Comparison of ENCODE assay signal across 10 mouse cellular contexts in genomic region chr17:45752678-45753077, GRCm38 (mm10). TPM values are rescaled to one million over a fixed set of nuclear protein-coding genes. Genes with fewer than 3 reads are reported as not detected.
DNase-seq lines count a peak whose midpoint lies in the region; ATAC-seq lines count a peak whose summit lies in the region.
"Had no signal": no experiment of that assay in that cellular context is flagged by ENCODE, and none has a peak within 500 bp of the region (broad histone marks: within the 10 kb centered on the region; RNA-seq: fewer than 3 reads in every experiment).

No protein-coding gene starts in this region.

- no peak overlapping the region for H3K27ac ChIP-seq in hindbrain, embryonic 11.5 days (ENCODE audit: low read depth, low read length)
- H3K27ac ChIP-seq in hindbrain, embryonic 16.5 days (ENCODE audit: low read depth, low read length): no peak overlapping the region
- no peak overlapping the region for H3K27ac ChIP-seq in hindbrain, embryonic 13.5 days
- no peak overlapping the region for H3K27ac ChIP-seq in midbrain, embryonic 14.5 days (replicated peaks; ENCODE audit: low read depth, low read length)

- no peak for ATAC-seq in hindbrain, embryonic 11.5 days (ENCODE audit: low FRiP score)
- ATAC-seq in hindbrain, embryonic 16.5 days: no peak
- ATAC-seq in megakaryocyte progenitor cell, adult 5-6 weeks (replicated peaks; ENCODE audit: poor library complexity): peak; percentile 85
- ATAC-seq in hindbrain, embryonic 13.5 days (ENCODE audit: low FRiP score): no peak
- no peak for ATAC-seq in midbrain, embryonic 14.5 days (ENCODE audit: low FRiP score, low TSS enrichment)

- no peak overlapping the region for H3K4me3 ChIP-seq in hindbrain, embryonic 11.5 days (ENCODE audit: low read depth, low read length)
- H3K4me3 ChIP-seq in hindbrain, embryonic 16.5 days (ENCODE audit: low read length): no peak overlapping the region
- H3K4me3 ChIP-seq in hindbrain, embryonic 13.5 days: no peak overlapping the region
- H3K4me3 ChIP-seq in midbrain, embryonic 14.5 days (replicated peaks; ENCODE audit: low read depth, low read length): no peak overlapping the region

- H3K36me3 ChIP-seq in hindbrain, embryonic 11.5 days (ENCODE audit: control insufficient read depth, insufficient read depth, low read length): no peaks in the 10 kb centered on the region
- no peaks in the 10 kb centered on the region for H3K36me3 ChIP-seq in hindbrain, embryonic 16.5 days (ENCODE audit: control insufficient read depth, insufficient read depth, low read length)
- no peaks in the 10 kb centered on the region for H3K36me3 ChIP-seq in hindbrain, embryonic 13.5 days
- no peaks in the 10 kb centered on the region for H3K36me3 ChIP-seq in midbrain, embryonic 14.5 days (ENCODE audit: control insufficient read depth, insufficient read depth, low read length)

- H3K27me3 ChIP-seq in hindbrain, embryonic 11.5 days (ENCODE audit: control insufficient read depth, insufficient read depth, low read length): no peaks in the 10 kb centered on the region
- H3K27me3 ChIP-seq in hindbrain, embryonic 16.5 days (replicated peaks; ENCODE audit: control insufficient read depth, insufficient read depth, low read length): no peaks in the 10 kb centered on the region
- no peaks in the 10 kb centered on the region for H3K27me3 ChIP-seq in hindbrain, embryonic 13.5 days
- no peaks in the 10 kb centered on the region for H3K27me3 ChIP-seq in midbrain, embryonic 14.5 days (ENCODE audit: control insufficient read depth, insufficient read depth, low read length)

- no peak overlapping the region for H3K9ac ChIP-seq in hindbrain, embryonic 11.5 days (ENCODE audit: low read depth, low read length)
- H3K9ac ChIP-seq in hindbrain, embryonic 16.5 days (ENCODE audit: low read depth, low read length): no peak overlapping the region; the same call in 1 of the 2 replicates
- no peak overlapping the region for H3K9ac ChIP-seq in hindbrain, embryonic 13.5 days
- no peak overlapping the region for H3K9ac ChIP-seq in midbrain, embryonic 14.5 days (replicated peaks; ENCODE audit: low read length)

- 38% methylated on average over 11 of the region's 11 CpGs for WGBS in hindbrain, embryonic 11.5 days
- WGBS in hindbrain, embryonic 16.5 days: 51% methylated on average over 11 of the region's 11 CpGs
- 54% methylated on average over 11 of the region's 11 CpGs for WGBS in hindbrain, embryonic 13.5 days
- 61% methylated on average over 11 of the region's 11 CpGs for WGBS in midbrain, embryonic 14.5 days

- intact Hi-C loops in heart, postnatal 14 days (cut with DNase I): loop anchor here (5.0 kb wide), 1 partner anchor 55 kb away; no protein-coding TSS in a partner anchor

- peak; percentile 24 for DNase-seq in hindbrain, embryonic 11.5 days (ENCODE audit: low spot score)
- DNase-seq in NIH3T3 (ENCODE audit: low read depth): peak; percentile 93
- peak; percentile 62 for DNase-seq in heart, postnatal 14 days
- no peak for DNase-seq in thymus, postnatal 14 days
- no peak for DNase-seq in midbrain, embryonic 14.5 days
- DNase-seq: cerebellum, adult 18-20 months; thymus, adult 2 months had no signal

- H3K4me2 ChIP-seq in hindbrain, embryonic 11.5 days (replicated peaks; ENCODE audit: low read depth, low read length): no peak overlapping the region
- no peak overlapping the region for H3K4me2 ChIP-seq in hindbrain, embryonic 16.5 days (ENCODE audit: low read length)
- H3K4me2 ChIP-seq in hindbrain, embryonic 13.5 days: no peak overlapping the region
- H3K4me2 ChIP-seq in midbrain, embryonic 14.5 days (ENCODE audit: low read length): no peak overlapping the region

- H3K9me3 ChIP-seq in hindbrain, embryonic 11.5 days (ENCODE audit: control insufficient read depth, low read length): no peaks in the 10 kb centered on the region
- H3K9me3 ChIP-seq in hindbrain, embryonic 16.5 days (ENCODE audit: control insufficient read depth, low read length): no peaks in the 10 kb centered on the region
- H3K9me3 ChIP-seq in hindbrain, embryonic 13.5 days: no peaks in the 10 kb centered on the region
- no peaks in the 10 kb centered on the region for H3K9me3 ChIP-seq in midbrain, embryonic 14.5 days (ENCODE audit: control insufficient read depth, low read length)

- H3K4me1 ChIP-seq in hindbrain, embryonic 11.5 days (replicated peaks; ENCODE audit: control insufficient read depth, insufficient read depth, low read length): no peaks in the 10 kb centered on the region
- H3K4me1 ChIP-seq in hindbrain, embryonic 16.5 days (ENCODE audit: control insufficient read depth, insufficient read depth, low read depth, low read length): no peaks in the 10 kb centered on the region
- peaks cover 13% of the 10 kb centered on the region; the same call in 1 of the 2 replicates for H3K4me1 ChIP-seq in hindbrain, embryonic 13.5 days (replicated peaks)
- H3K4me1 ChIP-seq in midbrain, embryonic 14.5 days (ENCODE audit: control insufficient read depth, insufficient read depth, low read length): no peaks in the 10 kb centered on the region

RNA-seq across cellular contexts. Expression of gene 1600014C23Rik, which starts 19.0 kb away (rescaled TPM):
- 0.32 and 0.37 TPM in 2 replicates for polyA plus RNA-seq in hindbrain, embryonic 11.5 days (2014; fragmentation: Nextera tagmentation; extraction: Ambion mirVana)
- polyA plus RNA-seq in hindbrain, embryonic 16.5 days (2015; fragmentation: Nextera tagmentation; extraction: Ambion mirVana): 0.66 TPM in 1 of 2 replicates, not detected in the other
- total RNA-seq in heart, postnatal 14 days (2021): under 1 TPM in 1 of 2 experiments, not detected in 1; 0.60 TPM
- total RNA-seq in megakaryocyte progenitor cell, adult 5-6 weeks (2015): not detected in 2 replicates
- total RNA-seq in megakaryocyte progenitor cell, adult 5-6 weeks (2017): not detected in 2 replicates
- polyA plus RNA-seq in hindbrain, embryonic 13.5 days (2015; fragmentation: Nextera tagmentation; extraction: Ambion mirVana): not detected in 2 replicates
- polyA plus RNA-seq in midbrain, embryonic 14.5 days (2014; fragmentation: Nextera tagmentation; extraction: Ambion mirVana): 0.47 TPM in 1 of 2 replicates, not detected in the other
- polyA plus RNA-seq: thymus, adult 2 months had no signal

Comparison
In these comparisons a context has a peak if more than half of its experiments do, and no peak if none do; other contexts are left out.
1. DNase-seq: peak in hindbrain, embryonic 11.5 days (single experiment), NIH3T3 (single experiment) and heart, postnatal 14 days (2 of 2); none in thymus, postnatal 14 days (single experiment) and midbrain, embryonic 14.5 days (single experiment).